Mouse (Mus musculus) neutrophil, adult 5-6 weeks (primary cell): ENCODE measurements around the gene Cntn1. TPM values are rescaled to one million over a fixed set of nuclear protein-coding genes. Genes with fewer than 3 reads are reported as not detected.
"Not testable (repeated sequence)": the region's sequence is repeated elsewhere in the genome, so short reads cannot be mapped to it uniquely, and the experiment has no call there.

ENCODE experiments used
- ATAC-seq: fragments of 151-379, 151-347 bp; 2 replicates; pipeline ENCODE4 v1.8.0; 2017; ENCODE audit warnings: mild to moderate bottlenecking, moderate TSS enrichment; ENCODE audit not compliant: insufficient number of reproducible peaks, poor library complexity, low FRiP score, severe bottlenecking; ENCODE audit errors: extremely low read depth
- total RNA-seq: library from RNA; stranded (forward); fragments of 200-1000 nt; gene quantifications from 2 replicates; pipeline ENCODE4 v1.2.3, GENCODE M21; 2017

Gene Cntn1
- total RNA-seq, 1 experiment from 2014 or later, result 0.23 TPM

GRCm38 (mm10) chr15:92347902-92348301, 296.9 kb downstream of the Cntn1 start:
- ATAC-seq, result no peak

- not testable (repeated sequence) for ATAC-seq
Observed at GRCm38 (mm10) chr15:92348453-92348852, 297.5 kb downstream of the Cntn1 start.

DNA sequence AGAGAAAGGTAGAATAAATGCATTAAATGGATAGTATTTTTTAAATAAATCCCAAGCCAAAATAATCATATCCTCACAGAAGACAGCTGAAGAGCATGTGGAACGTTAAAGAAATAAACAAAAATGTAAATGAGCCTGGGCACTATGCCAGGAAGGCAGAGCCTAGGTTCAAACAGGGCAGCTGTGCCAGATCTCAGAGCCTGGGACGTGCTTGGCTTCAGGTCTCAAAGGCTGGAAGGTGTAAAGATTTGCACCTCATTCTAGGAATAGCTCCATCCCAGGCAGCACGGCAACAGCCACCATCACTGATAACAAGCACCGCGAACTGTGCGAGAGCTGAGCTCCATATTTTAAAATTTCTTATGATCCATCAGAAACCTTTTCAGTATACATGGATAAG, 313.2 kb downstream of the Cntn1 start:
- ATAC-seq, result no peak

DNA sequence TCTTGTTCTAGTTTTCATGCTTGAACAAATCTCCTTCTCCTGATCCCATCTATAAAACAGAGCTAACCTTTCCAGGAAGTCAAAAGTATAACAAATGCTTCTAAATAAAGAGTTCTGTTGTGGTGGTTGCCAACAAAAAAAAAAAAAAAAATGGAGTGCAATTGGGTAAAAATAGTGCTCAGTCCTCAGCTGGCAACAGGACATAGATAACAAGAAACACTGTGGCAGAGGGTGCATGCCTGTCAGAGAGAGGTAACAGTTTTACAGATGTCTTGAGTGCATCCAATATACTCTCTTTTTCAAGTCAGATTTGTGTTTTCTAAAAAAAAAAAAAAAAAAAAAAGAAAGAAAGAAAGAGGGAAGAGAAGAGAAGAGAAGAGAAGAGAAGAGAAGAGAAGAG, 313.6 kb downstream of the Cntn1 start:
- ATAC-seq, result no peak

Other genes with a start within 250 kb of the Cntn1 start
- gene Smgc, start 212.9 kb upstream of the Cntn1 start, total RNA-seq, result not detected in 2 replicates